Mouse (Mus musculus): ENCODE data around the gene Gm21797. TPM values are rescaled to one million over a fixed set of nuclear protein-coding genes. Genes with fewer than 3 reads are reported as not detected.
"Not testable (repeated sequence)": the region's sequence is repeated elsewhere in the genome, so short reads cannot be mapped to it uniquely, and the experiment has no call there.

The Gm21797 gene
- not detected in 2 replicates for total RNA-seq (2012; rRNA removed)
- not detected in 2 replicates for total RNA-seq (2014; rRNA removed)
- polyA plus RNA-seq (2012; ENCODE audit: insufficient read length, low read depth): not detected in 2 replicates

DNA sequence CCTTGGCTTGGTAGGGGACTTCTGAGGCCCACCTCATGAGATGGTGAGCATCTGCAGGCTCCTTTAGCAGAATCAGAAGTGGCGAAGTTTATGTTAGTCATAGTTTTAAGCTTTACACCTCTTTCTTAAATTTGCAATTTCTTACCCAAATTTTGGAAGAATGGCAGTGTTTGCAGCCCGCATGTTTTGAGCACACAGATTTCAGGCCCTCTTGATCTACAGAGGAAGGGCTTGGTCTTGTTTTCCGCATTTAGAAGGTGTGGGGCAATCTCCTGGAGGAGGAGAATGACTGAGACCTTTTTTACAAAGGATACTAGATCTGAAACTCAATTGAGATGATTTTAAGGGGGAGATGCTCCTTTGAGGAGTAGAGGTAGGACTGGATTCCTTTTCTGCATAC, at the start of gene Gm21797:
Gene Gm21797, minus strand, starts transcription at position 101 of the 400 bp plus-strand sequence.
- dilution Hi-C loops (cut with MboI; ENCODE audit: extremely low pct_ligation_motif_present, extremely low pct_unique_long_range_greater_than_20kb, low sequenced_read_pairs); in situ Hi-C loops (cut with MboI; ENCODE audit: low pct_ligation_motif_present, low pct_unique_long_range_greater_than_20kb, low sequenced_read_pairs); H3K4me1 ChIP-seq (ENCODE audit: control insufficient read depth in 1 of 2, insufficient read depth in 2 of 2); H3K36me3 ChIP-seq (replicated peaks in 1 of 2; ENCODE audit: control insufficient read depth in 1 of 2, insufficient read depth in 1 of 2, low read length in 1 of 2); H3K4me3 ChIP-seq (replicated peaks in 1 of 3; ENCODE audit: low read depth in 2 of 3, low read length in 2 of 3, poor library complexity in 1 of 3); H3K27ac ChIP-seq (ENCODE audit: insufficient read depth, low read depth); H3K79me2 ChIP-seq (replicated peaks; ENCODE audit: control insufficient read depth, extremely low read depth, insufficient read depth, poor library complexity, severe bottlenecking); DNase-seq (ENCODE audit: extremely low read depth); H3K9me3 ChIP-seq (replicated peaks; ENCODE audit: low read length); H3K9ac ChIP-seq (ENCODE audit: insufficient read depth, low read depth); H3K27me3 ChIP-seq (replicated peaks); H3K4me2 ChIP-seq (ENCODE audit: insufficient read depth, low read depth, poor library complexity, severe bottlenecking): not testable (repeated sequence)

DNA sequence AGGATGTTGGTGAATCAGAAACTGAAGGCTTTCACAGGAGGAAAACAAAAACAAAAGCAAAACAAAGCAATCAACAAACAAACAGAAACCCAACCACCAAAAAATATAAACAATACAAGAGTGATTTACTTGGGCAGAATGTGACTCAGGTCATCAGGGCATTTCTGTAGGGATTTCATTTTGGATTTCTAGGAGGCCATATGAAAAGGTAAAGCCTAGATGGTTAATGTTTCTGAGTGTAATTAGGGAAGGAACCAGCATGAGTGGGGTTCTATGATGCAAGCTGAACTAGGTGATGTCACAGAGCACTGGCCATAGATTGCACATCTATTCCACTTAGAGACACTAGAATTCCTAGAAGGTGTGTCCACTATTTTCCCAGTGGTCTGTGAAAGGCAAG, 29.0 kb upstream of the Gm21797 start, which contains the start of gene Gm20795:
Gene Gm20795, plus strand, starts transcription at position 301 of the 400 bp plus-strand sequence.
- H3K9ac ChIP-seq (ENCODE audit: insufficient read depth, low read depth); H3K4me1 ChIP-seq (ENCODE audit: control insufficient read depth in 1 of 2, insufficient read depth in 2 of 2); H3K4me3 ChIP-seq (replicated peaks in 1 of 3; ENCODE audit: low read depth in 2 of 3, low read length in 2 of 3, poor library complexity in 1 of 3); H3K27me3 ChIP-seq (replicated peaks); H3K36me3 ChIP-seq (replicated peaks in 1 of 2; ENCODE audit: control insufficient read depth in 1 of 2, insufficient read depth in 1 of 2, low read length in 1 of 2); H3K9me3 ChIP-seq (replicated peaks; ENCODE audit: low read length); H3K4me2 ChIP-seq (ENCODE audit: insufficient read depth, low read depth, poor library complexity, severe bottlenecking); DNase-seq (ENCODE audit: extremely low read depth); in situ Hi-C loops (cut with MboI; ENCODE audit: low pct_ligation_motif_present, low pct_unique_long_range_greater_than_20kb, low sequenced_read_pairs); dilution Hi-C loops (cut with MboI; ENCODE audit: extremely low pct_ligation_motif_present, extremely low pct_unique_long_range_greater_than_20kb, low sequenced_read_pairs); H3K79me2 ChIP-seq (replicated peaks; ENCODE audit: control insufficient read depth, extremely low read depth, insufficient read depth, poor library complexity, severe bottlenecking); H3K27ac ChIP-seq (ENCODE audit: insufficient read depth, low read depth): not testable (repeated sequence)

Other genes with a start within 250 kb of the Gm21797 start
- gene Gm21852, start 123.8 kb downstream of the Gm21797 start, total RNA-seq (2012; rRNA removed): not detected in 2 replicates
- gene Gm21852, start 123.8 kb downstream of the Gm21797 start, total RNA-seq (2014; rRNA removed): not detected in 2 replicates
- gene Gm21852, start 123.8 kb downstream of the Gm21797 start, polyA plus RNA-seq (2012; ENCODE audit: insufficient read length, low read depth): not detected in 2 replicates
- gene Gm20795, start 29.1 kb upstream of the Gm21797 start, total RNA-seq (2012; rRNA removed): not detected in 2 replicates
- not detected in 2 replicates for gene Gm20795, start 29.1 kb upstream of the Gm21797 start, total RNA-seq (2014; rRNA removed)
- gene Gm20795, start 29.1 kb upstream of the Gm21797 start, polyA plus RNA-seq (2012; ENCODE audit: insufficient read length, low read depth): not detected in 2 replicates

All from CH12.LX (cell line).